Mouse (Mus musculus): ENCODE results near the gene Got2. TPM values are rescaled to one million over a fixed set of nuclear protein-coding genes. Genes with fewer than 3 reads are reported as not detected.
"Not testable (repeated sequence)": the region's sequence is repeated elsewhere in the genome, so short reads cannot be mapped to it uniquely, and the experiment has no call there.

Got2 gene
- total RNA-seq, 2 experiments from 2014 or later: 411 to 437 TPM

- intact Hi-C loops (cut with DNase I): no loop called here
- DNase-seq: peak in 1 of 2 experiments; percentile 15
Measured at GRCm38 (mm10) chr8:95878176-95878962, 10.0 kb downstream of the Got2 start.

DNA sequence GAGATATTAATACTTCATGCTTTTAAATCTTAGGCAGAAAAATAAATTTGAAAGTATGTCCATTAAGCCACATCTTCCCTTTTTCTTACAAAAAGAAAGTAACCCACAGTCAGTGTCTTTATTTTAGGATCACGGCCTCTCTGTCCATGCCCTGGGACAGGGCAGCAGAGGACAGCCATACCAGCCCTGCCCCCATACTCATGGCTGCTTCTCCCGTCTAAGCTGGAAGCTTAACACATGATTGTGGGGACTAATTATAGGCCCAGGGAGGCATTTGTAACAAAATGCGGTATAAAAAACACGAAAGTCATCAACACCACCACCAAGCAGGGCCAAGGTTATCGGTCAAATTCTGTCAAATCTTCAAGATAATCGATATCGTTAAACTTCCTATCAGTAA, 13.1 kb downstream of the Got2 start:
- intact Hi-C loops (cut with DNase I): no loop called here
- DNase-seq: no peak

GRCm38 (mm10) chr8:95871690-95872089, 16.7 kb downstream of the Got2 start:
- intact Hi-C loops (cut with DNase I): no loop called here
- no peak for DNase-seq

DNA sequence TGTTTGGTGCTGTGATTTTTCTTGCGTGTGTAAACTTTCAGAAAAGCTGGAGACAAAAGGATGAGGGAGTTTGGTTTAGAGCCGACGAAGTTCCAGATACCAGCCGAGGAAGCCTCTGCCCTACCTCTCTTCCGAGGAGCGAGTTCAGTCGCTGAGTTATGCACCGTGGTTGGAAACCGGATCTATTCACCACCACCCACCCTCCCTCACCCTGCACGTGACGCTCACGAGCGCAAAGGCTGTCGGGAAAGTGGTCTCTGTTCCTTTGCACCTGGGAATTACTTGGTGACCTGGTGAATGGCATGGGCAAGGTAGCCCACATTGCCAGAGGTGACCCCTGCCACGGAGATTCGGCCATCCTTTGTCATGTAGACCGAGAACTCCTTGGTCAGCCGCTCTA, 23.5 kb downstream of the Got2 start:
- DNase-seq; intact Hi-C loops (cut with DNase I): not testable (repeated sequence)

GRCm38 (mm10) chr8:95863761-95864440, 24.4 kb downstream of the Got2 start:
- intact Hi-C loops (cut with DNase I): not testable (repeated sequence)

GRCm38 (mm10) chr8:95854174-95854573, 34.2 kb downstream of the Got2 start:
- intact Hi-C loops (cut with DNase I): no loop called here
- DNase-seq: no peak

More at GRCm38 (mm10) chr8:95863761-95864440, 24.4 kb downstream of the Got2 start:
- not testable (repeated sequence) for DNase-seq

- intact Hi-C loops (cut with DNase I): no loop called here
Measured at GRCm38 (mm10) chr8:95853102-95853843, 35.1 kb downstream of the Got2 start, which contains the start of gene Slc38a7. Gene Slc38a7, minus strand, starts transcription at chr8:95853539.

GRCm38 (mm10) chr8:95852290-95852689, 36.1 kb downstream of the Got2 start:
- peak in 1 of 2 experiments; percentile 12 for DNase-seq
- intact Hi-C loops (cut with DNase I): no loop called here

More at GRCm38 (mm10) chr8:95853102-95853843, 35.1 kb downstream of the Got2 start, which contains the start of gene Slc38a7:
- peak; percentile 53 to 59 for DNase-seq

DNA sequence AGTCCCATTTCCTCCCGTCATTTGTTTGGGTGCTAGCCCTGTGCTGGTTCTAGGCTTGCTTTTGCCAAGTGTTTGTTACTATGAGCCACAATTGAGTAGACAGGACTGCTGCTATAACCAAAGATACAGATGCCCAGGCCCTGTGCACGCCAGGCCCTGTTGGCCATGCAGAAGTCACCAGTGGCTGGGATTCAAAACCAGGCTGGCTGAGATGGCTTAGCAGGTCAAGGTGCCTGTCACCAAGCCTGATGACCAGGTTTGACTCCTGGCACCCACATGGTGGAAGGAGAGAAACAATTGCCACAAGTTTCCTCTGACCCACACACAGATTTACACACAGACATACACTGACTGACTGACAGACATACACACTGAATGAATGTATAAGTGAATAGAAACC, 38.0 kb downstream of the Got2 start:
- intact Hi-C loops (cut with DNase I): no loop called here
- no peak for DNase-seq

- DNase-seq: no peak
- intact Hi-C loops (cut with DNase I): no loop called here
Measured at GRCm38 (mm10) chr8:95848734-95849464, 39.4 kb downstream of the Got2 start.

- DNase-seq: no peak
- intact Hi-C loops (cut with DNase I): no loop called here
Measured at GRCm38 (mm10) chr8:95848061-95848551, 40.2 kb downstream of the Got2 start.

DNA sequence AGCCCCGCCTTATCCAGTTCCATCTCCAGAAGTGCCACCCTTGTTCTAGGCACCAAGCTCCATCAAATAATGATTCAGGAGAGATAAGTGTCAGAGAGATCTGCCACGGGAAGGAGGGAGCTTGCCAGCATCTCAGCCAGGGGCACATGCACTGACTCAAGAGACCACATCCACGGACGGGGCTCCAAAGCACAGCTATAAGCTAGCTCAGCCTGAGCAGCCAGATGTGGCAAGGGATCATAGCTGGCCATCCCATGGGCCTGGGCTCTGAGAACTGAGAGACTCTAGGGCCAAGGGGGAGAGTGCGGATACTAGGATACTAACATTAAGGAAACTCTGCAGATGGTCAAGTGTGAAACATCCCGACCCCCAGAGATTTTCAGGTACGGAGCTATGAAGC, 43.3 kb downstream of the Got2 start:
- no peak for DNase-seq
- intact Hi-C loops (cut with DNase I): no loop called here

- intact Hi-C loops (cut with DNase I): loop anchor here (5.0 kb wide), 1 partner anchor 63 kb away; no protein-coding TSS in a partner anchor
- DNase-seq: no peak
Measured at GRCm38 (mm10) chr8:95843968-95844367, 44.4 kb downstream of the Got2 start.

- intact Hi-C loops (cut with DNase I): loop anchor here (5.0 kb wide), 1 partner anchor 66 kb away; no protein-coding TSS in a partner anchor
- no peak for DNase-seq
Measured at GRCm38 (mm10) chr8:95841436-95841835, 46.9 kb downstream of the Got2 start.

- DNase-seq: no peak
- intact Hi-C loops (cut with DNase I): loop anchor here (10.0 kb wide), 1 partner anchor 234 kb away; no protein-coding TSS in a partner anchor
Measured at GRCm38 (mm10) chr8:95839289-95839688, 49.1 kb downstream of the Got2 start.

- DNase-seq: no peak
- intact Hi-C loops (cut with DNase I): loop anchor here (10.0 kb wide), 1 partner anchor 232 kb away; no protein-coding TSS in a partner anchor
Measured at GRCm38 (mm10) chr8:95837266-95837665, 51.1 kb downstream of the Got2 start.

DNA sequence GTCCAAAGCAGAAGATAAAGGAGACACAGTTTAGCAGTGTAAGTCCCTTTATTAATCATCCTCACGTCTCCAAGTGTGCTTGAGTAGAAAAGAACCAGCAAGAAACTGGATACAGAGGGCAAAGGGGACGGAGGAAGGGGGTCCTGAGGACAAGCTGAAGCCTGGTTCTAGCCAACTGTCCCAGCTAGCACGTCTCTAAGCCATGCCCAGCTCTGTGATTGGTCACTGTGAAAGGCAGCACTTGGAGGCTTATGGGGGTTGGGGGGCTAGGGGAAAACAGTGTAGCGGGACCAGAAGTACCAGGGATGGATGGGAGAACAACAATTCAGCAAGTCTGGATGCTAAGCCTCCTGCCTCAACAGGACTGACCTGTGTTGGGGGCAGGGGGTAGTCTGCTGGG, 52.5 kb downstream of the Got2 start:
- DNase-seq: no peak
- intact Hi-C loops (cut with DNase I): loop anchor here (10.0 kb wide), 1 partner anchor 231 kb away; no protein-coding TSS in a partner anchor

DNA sequence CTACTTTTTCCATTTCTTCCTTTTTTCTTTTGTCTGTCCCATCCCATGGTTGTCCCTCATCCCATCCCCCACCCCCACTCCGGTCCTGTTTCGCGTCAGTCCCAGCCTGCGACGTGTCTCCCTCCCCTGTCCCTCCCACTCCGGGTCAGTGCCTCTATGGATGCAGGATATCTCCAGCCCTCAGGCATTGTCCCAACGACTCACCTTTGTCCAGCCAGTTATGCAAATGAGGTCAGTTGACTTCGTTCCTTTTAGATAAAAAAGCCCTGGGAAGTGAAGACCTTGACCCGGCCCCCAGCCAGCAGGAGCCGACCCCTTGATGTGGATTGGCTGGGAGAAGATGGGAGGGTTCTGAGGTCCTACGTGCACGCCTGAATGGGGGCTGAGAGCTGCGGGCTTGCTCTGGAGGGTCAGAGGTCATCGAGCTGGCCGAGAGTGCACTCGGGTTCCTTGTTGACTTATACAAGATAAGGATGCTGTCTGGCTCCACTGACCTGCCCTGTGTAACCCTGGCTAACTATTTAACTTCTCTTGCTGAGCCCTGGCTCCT, 54.8 kb downstream of the Got2 start:
- intact Hi-C loops (cut with DNase I): loop anchor here (5.0 to 10.0 kb wide), 2 partner anchors 121 to 229 kb away; no protein-coding TSS in a partner anchor
- DNase-seq: no peak
